Mouse (Mus musculus) ovary, postnatal 14 days (tissue): ENCODE results near the gene Tppp.
"Not testable (repeated sequence)": the region's sequence is repeated elsewhere in the genome, so short reads cannot be mapped to it uniquely, and the experiment has no call there.

ENCODE experiments used
- DNase-seq: peaks from one replicate; pipeline ENCODE4 v3.0.0; 2022; ENCODE audit warnings: low spot score

Tppp gene

DNA sequence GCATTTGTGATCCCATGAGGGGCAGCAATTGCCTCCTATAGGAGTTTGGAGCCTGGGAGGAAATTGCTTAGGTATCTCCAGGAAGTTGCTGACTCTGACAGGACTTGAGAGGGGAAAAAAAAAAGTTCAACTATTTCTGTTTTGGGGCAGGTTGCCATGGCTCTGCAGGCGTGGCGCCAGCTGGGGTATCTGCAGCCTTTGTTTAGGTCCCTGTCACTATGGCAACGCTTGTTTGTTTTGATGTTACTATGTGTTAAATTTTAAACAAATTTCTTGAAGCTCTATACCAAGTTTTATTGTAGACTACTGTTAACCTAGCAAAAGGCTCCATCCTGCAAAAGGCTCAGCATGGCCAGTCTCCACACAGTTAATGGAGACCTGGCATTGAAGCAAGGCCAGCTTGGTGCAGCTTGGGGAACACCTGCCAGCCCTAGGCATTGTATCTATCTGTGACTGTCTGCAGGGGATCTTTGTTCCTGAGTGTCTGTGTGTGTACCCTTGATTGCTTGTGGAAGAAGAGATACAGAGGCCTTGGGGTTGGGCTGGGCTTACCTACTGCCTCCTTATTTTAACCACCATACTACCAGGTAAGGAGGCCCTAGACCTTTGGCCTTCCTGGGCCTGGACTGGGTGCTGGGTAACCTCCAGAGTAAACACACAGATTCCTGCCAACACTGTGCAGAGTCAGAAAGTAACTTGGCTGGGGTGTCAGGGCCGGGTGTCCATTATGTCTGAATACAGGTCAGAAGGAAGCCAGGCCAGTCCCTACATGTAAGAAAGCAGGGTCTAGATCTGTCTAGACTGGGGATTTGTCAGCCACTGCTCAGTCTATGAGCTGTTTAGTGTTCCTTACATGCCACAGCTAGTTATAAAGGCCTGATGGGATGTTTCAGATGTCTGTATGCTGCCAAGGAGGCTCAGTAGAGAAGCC is 16.2 kb downstream of the Tppp start:
- DNase-seq = peak; percentile 31

- DNase-seq = peak; percentile 46
Measured at GRCm38 (mm10) chr13:74026215-74026614, 17.0 kb downstream of the Tppp start.

GRCm38 (mm10) chr13:74028116-74028515 is 18.9 kb downstream of the Tppp start:
- no peak for DNase-seq

GRCm38 (mm10) chr13:74029013-74029412 is 19.8 kb downstream of the Tppp start:
- DNase-seq = no peak

DNA sequence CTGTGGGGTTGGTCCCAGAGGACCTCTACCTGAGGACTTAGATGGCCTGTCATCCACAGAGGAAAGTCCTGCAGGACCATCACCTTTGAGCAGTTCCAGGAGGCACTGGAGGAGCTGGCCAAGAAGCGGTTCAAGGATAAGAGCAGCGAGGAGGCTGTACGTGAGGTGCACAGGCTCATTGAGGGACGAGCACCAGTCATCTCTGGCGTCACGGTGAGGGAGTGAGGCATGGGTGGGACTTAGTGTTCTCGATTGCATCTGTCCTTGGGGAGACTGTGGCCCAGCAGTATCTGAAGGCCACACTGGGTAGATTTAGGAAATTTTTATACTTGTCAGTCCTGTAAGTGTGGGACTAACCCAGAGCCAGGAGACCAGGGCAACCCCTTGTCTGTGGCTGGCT is 21.5 kb downstream of the Tppp start:
- no peak for DNase-seq

- DNase-seq = no peak
Measured at GRCm38 (mm10) chr13:74031133-74031532, 21.9 kb downstream of the Tppp start.

- DNase-seq = no peak
Measured at GRCm38 (mm10) chr13:74034756-74035155, 25.5 kb downstream of the Tppp start.

DNA sequence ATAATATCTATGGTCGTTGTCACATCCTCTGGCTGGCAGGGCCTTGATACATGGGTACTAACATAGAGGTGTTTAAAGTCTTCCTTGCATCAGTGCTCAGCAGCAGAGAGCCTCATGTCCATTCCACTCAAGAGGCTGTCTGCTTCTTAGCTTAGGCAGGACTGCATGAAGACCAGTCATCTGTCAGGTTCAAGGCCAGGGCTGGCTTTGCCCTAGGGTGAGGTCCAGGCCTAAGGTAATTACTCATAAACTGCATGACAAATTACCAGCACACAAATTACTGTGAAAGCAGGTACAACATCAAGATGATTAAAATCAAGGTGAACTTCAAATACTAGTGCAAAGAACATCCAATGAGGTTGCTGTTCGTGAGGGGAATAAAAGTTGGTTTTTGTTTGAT is 26.6 kb downstream of the Tppp start:
- no peak for DNase-seq

DNA sequence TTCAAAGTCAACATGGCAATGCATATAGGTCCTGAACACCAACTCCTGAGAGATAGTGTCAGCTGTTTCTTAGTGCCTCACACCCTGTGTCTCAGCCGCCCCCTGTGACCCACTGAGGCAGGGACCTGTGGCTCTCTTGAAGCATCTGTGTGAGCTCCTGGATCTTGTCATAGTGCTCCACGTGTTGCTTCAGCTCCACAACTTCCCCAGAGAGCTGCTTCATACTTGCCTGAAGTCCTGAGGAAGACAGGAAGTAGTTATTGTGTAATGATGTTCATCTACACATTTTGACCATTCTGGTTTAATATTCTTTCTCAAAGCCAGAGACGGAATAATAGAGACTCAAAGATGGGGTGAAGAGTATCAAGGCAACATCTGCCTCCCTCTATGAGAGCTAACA is 30.7 kb downstream of the Tppp start:
- no peak for DNase-seq

DNA sequence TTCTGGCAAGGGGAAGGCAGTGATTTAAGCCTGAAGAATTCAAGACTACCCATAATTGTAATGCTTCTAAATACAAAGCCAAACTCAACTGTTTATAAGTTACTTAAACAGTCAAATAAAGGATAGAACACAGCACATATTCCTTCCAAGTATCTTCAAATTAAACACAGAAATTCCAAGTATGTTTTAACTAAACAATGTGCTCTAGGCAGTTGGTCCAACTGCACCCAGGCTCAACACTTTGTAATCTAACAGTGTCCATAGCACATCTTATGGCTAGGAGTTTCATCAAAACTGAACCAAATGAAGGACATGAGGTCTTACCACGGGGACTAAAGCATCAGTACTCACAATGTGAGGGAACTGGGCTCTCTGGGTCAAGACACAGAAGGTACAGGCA is 47.0 kb downstream of the Tppp start:
- DNase-seq = no peak

DNA sequence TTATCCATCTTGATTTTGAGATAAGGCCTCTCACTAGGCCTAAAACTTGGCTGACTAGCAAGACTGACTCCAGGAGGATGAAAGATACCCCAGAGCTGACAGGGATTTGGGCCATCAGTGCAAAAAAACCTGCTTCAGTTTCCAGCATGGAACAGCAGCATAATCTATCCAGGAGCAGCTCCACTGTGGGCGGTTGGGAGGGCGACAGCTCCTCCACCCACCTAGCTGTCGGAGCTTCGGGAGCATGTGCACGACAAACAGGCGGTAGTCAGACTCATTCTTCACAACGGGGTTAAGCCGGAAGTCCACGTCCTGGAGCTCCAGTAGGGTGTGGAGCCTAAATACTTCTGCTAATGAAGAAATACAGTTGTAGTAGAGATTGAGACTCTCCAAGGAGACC is 48.9 kb downstream of the Tppp start:
- no peak for DNase-seq

DNA sequence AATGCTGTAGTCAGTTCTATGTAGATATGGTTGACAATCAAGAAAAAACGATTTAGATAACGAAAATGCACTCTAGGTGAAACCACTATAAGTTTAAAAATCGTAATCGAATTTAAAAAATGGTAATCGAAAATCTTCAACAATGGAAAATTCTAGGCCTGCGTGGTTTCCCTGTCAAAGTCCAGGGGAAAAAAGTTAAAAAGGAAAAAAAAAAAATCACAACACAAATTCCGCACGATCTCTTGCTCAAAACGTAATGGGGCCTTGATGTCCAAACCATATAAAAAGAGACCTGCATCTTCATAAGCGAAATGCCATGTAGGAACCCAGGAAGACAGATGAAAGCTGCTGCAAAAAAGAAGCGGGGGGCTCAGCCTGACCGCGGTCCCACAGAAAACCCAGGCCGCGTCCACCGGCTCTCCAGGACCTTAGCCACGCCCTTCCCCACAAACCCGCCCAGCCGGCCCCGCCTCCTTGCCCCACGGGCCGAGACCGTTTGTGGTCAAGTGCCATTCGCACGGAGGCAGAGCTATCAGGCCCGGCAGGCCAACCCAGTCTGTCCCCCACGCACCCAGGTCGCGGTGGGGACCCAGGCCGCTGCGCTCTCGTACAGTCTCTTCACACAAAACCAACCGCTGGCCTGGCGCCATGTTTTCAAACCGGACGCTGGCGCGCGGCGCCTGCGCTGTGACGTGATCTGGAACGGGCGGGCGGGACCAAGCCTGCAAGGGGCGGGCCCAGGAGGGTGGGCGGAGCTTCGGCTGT is 52.6 kb downstream of the Tppp start, which contains the start of gene Cep72:
TSS of gene Cep72 (minus strand) at position 687 of the 765 bp plus-strand sequence.
- DNase-seq = peak; percentile 92

GRCm38 (mm10) chr13:74062378-74063128 is 53.3 kb downstream of the Tppp start:
- no peak for DNase-seq

GRCm38 (mm10) chr13:74063340-74064050 is 54.3 kb downstream of the Tppp start:
- DNase-seq = no peak

GRCm38 (mm10) chr13:74066576-74066975 is 57.4 kb downstream of the Tppp start:
- no peak for DNase-seq

DNA sequence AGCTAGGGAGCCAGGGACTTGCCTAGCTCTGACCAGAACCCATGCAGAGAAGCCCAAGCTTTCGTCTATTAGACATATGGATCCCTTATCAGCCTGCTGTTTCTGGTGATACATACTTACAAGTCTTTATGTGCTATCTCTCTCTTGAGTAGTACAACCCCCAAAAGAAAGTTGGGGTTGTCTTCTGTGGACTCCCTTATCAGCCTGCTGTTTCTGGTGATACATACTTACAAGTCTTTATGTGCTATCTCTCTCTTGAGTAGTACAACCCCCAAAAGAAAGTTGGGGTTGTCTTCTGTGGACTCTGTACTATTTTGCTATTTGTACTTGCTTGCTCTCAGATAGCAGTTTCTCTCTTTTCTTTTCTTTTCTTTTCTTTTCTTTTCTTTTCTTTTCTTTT is 62.0 kb downstream of the Tppp start:
- DNase-seq = not testable (repeated sequence)

DNA sequence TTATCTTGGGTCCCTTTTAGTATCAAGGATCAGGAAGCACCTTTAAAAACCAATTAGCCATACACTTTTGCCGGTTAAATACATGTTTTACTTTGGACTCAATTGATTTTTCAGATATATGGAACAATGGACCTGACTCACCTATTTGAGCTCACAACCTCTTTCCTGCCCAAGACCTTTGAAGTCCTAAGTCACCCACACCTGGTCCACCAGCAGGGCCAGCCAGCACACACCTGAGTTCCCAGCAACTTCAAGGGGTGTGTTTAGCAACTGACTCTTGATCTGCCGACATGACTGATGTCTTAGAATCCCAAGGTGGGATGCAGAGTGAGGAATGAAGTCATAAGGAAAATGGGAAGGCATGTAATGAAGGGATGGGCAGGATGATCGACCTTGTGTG is 62.5 kb downstream of the Tppp start:
- no peak for DNase-seq

DNA sequence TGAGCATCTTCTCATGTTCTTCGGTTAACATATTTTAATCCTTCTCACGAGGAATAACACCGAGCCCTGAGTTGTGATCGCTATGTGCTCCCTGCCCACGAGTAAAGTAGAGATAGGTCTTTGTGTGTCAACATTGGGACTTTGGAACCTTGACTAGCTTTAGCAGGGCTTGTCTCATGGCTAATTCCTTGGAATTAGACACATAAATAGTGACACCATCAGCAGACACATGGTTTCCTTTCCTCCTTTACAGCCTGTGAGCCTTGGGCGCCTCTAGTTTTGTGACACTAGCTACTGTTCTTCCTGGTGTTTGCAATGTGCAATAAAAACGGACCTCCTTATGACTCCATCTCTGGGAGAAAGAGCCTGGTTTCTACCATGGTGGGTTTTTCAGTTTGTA is 64.2 kb downstream of the Tppp start:
- no peak for DNase-seq
